Mouse (Mus musculus): ENCODE data around the gene Pdss2.

The Pdss2 gene

DNA sequence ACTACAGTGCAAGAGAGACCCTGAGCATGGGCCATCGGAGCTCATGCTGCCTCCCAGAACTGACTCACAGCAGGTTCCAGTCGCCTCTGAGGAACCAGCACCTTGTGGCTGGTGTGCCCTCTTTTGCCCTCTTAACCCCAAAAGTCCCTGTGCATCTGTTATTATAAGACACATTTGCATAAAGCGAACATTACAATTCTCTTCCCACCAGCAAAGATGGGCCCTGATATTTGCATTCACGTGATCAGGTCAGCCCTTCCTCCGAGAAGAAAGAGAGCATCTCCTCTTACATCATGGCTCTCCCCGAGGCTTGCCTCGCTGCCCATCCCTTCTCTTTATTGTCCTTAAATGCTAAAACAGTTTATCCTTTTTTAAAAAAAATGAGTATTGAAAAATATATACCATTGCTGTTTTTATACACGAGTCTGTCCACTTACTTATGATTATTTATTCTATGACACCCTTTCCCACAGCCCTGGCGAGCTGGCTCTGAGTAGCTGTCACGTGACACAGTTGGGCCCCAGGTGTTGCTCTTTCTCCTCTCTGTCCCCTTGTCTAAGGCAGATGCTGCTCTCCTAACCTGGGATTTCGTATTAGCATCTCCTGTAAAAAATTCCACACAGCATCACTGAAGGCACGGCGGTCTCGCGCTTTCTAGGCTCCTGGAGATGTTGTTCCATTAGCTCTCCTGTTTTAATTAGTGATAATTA is 200.9 kb downstream of the Pdss2 start:
- DNase-seq (ENCODE audit: inconsistent age in 2 of 2, low spot score in 1 of 2): no peak

DNA sequence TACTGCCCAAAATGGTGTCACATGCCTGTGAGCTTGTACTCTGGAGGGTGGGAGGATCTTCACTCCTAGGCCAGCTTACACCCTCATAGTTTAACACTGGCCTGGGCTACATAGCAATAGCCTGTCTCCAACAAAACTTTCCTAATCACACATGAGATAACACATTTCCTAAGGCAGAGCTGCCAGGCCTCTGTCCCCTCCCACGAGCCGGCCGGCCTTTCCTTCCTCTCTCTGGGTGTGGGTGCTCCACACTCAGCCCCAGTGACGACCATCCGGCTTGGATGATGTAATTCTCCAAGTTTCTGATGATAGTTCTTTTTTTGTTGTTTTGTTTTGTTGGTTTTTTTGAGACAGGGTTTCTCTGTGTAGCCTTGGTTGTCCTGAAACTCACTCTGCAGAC is 203.3 kb downstream of the Pdss2 start:
- DNase-seq (ENCODE audit: inconsistent age in 2 of 2, low spot score in 1 of 2): no peak

DNA sequence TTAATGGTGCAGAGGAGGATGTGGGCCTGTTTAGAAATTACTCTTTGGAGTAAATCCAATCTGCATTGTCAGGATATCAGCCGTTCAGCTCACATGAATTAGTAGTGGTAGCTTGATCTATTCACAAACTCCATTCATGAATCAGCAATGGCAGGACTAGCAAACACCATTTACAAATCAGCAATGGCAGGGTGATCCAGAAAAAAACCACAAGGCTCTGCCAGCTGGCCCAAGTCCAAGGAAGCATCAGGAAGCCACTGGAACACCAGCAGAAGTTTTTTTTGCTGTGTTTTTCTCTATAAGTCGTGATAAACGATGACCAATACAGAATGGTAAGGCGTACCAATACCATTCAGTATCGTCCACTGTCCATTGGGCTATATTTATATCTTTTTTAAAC is 209.3 kb downstream of the Pdss2 start:
- DNase-seq (ENCODE audit: inconsistent age in 2 of 2, low spot score in 1 of 2): no peak

DNA sequence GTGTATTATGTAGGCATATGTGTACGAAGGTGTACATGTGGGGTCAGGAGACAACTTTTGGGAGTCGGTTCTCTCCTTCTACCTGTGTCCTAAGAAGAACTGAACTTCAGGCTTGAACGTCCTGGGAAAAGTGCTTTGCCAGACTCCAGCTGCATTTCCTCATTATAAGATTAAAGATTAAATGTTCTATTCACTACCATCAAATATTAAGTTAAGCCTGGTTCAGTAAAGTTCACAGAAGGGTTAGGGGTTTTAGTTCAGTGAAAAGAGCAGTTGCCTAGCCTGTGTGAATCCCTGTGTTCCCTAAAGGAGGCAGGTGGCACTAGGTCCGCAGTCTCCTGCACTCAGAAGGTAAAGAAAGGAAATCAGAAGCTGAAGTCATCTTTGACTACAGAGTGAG is 213.0 kb downstream of the Pdss2 start:
- no peak for DNase-seq (ENCODE audit: inconsistent age in 2 of 2, low spot score in 1 of 2)

DNA sequence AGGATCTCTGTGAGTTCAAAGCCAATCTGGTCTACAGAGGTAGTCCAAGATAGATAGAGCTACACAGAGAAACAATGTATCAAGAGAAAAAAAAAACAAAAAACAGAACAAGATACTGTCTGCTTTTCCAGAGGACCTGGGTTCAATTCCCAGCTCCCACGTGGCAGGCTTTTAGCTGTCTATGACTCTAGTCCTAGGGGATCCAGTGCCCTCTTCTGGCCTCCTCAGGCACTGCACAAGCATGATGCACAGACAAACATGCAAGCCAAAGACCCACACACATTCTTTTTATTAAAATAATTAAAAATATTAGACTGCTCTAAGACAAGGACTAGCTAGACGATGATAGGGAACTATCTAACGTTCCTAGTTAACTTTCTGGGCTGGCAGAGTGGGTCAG is 214.5 kb downstream of the Pdss2 start:
- no peak for DNase-seq (ENCODE audit: inconsistent age in 2 of 2, low spot score in 1 of 2)

DNA sequence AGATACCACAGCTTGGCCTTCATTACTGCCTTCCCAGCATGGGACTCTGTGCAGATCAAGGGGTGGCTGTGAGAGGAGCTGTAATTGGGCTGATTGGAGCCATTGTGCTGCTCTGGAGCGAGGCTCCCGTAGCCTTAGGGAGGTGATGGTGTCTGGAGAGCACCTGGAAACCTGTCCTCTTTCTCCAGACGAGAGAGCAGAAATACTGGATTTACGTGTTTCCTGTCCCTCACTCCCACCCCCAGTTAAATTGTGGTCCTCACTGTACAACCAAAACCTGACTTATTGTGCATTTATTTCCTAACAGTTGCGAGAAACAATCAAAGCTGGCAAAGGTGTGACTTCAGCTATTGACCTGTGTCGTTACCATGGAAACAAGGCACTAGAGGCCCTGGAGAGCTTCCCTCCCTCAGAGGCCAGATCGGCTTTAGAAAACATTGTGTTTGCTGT is 218.2 kb downstream of the Pdss2 start:
- DNase-seq (ENCODE audit: inconsistent age in 2 of 2, low spot score in 1 of 2): peak in 1 of 2 experiments; percentile 30

DNA sequence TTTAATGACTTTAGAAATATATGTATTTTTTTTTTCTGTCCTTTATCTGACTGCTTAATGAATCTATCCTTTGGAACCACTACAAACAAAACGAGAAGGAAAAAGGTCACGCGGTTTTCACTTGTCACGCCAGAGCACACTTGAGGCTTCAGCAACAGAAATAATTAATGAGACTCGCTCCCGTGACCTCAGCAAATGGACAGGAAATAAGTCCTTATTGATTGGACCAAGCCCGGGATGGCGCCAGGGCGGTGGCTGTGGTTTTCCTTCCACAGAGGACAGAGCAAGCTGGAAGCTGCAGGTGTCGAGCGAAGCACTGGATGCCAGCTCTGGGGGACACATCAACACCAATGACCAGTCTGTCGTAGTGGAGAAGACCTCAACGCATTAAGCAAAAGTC is 218.8 kb downstream of the Pdss2 start:
- peak; percentile 5 to 29 for DNase-seq (ENCODE audit: inconsistent age in 2 of 2, low spot score in 1 of 2)

DNA sequence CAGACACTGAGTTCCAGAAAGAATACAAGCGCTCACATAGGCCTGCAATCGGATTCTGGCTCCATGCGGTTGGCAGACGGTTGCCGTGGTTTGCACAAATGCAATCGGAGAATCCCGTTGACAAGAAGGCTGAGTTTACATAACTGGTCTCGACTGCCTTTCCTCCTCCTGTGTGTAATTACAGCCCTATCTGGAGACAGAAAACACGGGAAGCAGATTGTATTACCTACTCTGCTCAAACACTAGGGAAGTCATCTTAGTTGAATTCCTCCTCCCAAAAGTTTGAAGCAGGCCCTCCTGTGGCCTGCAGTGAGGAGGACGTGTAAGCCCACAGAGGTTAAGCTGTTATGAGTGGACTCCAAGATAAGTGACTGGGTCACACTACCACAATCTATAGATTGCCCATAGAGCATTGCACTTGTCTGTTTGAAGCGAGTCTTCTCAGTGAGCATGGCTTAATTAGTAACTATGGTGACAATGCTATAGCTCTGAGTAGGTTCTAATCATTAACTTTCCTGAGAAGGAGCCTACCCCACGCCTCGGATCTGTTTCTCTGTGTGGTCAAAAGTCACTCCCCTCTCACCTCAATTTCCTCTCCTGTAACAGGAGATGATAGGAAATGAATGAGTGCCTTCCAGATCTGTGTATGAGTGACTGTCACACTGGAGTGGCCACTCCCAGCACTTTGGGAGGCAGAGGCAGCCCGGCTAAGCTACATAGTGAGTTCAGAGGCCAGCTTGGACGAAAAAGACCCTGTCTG is 219.9 kb downstream of the Pdss2 start:
- no peak for DNase-seq (ENCODE audit: inconsistent age in 2 of 2, low spot score in 1 of 2)

DNA sequence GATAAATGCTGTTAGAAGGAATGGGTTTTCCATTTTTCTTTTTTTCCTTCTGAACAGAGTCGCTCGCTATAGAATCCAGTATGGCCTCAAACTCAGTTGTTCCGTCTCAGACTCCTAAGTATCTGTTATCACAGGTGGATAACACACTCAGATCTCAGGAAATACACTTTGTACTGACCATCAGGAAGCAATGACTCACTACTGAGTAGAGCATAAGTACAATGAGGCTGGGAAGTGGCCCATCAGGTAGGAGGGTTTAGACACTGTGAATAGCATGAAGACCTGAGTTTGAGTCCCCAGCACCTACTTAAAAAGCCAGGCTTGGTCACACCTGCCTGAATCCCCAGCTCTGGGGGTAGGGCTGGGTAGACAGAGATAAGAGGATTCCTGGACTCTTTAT is 227.4 kb downstream of the Pdss2 start:
- no peak for DNase-seq (ENCODE audit: inconsistent age in 2 of 2, low spot score in 1 of 2)

DNA sequence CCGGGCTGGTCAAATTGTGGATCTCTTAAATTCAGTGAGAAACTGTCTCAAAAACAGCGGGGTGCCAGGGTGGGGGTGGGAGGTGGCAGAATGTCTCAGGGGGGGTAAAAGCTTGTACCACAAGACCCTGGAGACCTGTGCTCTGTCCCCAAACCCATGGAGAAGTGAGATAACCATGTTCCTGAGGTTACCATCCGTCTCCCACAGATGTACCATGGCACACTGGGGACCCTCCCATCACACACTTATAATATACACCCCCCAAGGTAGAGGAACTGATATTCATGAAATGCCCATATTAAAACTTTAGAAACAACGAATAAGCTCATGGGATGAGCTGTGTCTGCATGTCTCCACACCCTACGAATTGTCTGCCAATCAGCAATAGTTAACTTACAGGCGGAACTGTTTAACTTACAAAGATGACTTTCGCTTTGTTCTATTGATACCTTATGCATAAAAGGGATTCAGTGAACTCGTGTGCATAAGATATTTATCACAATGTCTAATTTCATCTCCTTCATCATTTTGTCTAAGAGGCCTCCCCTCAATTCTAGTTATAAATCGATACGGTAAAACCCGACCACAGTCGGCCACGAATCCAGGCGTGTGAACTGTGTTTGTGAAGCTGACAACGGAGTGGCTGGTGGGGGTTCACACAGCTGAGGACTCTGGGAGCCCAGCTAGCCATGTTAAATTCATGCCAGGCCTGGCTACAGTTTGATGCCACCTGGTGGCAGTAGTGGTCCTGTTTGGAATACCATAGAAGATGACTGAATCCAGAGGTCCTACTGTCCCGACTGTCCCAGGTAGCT is 230.8 kb downstream of the Pdss2 start:
- peak; percentile 62 to 89 for DNase-seq (ENCODE audit: inconsistent age in 2 of 2, low spot score in 1 of 2)

DNA sequence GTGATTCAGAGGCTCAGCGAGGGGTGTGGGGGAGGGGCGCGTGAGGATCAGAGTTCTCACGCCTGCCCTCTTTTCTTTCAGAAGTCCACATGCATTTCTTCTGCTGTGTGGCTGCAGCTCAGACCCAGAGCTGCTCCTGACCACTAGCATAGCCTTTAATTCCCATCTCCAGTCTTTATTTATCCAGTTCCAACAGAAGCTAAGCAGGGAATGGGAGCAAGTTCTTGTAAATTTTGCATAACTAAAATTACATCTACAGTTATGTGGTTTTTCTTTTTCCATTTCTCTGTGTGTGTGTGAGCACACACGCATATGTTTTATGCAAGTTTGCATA is 231.3 kb downstream of the Pdss2 start:
- DNase-seq (ENCODE audit: inconsistent age in 2 of 2, low spot score in 1 of 2): no peak

DNA sequence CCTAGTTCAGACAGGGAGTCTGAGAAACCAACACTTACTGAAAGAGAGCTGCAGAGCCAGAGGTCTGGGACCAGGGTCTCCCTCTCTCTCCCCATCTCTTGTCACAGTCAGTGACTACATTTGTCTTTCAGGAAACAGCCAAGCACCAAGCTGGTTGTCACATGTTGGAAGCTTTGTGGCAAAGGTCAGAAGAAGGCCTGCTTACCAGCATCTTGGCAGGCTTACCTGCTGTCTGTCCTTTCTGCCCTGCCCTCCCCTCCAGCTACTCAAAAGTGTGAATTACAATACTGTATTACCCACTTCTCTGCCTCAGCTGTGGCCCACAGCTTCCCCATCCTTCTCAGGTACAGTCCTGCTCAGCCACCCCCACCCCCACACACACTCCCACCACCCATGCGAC is 232.9 kb downstream of the Pdss2 start:
- no peak for DNase-seq (ENCODE audit: inconsistent age in 2 of 2, low spot score in 1 of 2)

DNA sequence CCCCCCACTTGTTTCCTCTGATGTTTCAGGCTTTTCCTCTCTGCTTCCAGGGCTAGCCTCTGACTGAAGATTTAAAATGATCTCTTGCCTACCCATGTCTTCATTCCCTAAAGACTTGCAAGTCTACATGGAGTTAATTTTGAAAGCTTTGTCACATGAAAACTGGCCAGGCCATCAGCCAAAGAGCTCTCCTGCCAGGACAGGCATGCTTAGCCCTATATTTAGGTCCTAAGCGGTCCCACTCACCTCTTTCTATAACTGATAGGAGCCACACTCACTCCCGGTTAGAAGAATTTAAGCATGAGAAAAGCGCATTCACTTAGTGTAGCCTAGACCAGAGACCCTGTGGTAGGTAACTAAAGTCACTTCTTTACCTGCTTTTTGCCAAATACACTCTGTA is 233.4 kb downstream of the Pdss2 start:
- no peak for DNase-seq (ENCODE audit: inconsistent age in 2 of 2, low spot score in 1 of 2)

DNA sequence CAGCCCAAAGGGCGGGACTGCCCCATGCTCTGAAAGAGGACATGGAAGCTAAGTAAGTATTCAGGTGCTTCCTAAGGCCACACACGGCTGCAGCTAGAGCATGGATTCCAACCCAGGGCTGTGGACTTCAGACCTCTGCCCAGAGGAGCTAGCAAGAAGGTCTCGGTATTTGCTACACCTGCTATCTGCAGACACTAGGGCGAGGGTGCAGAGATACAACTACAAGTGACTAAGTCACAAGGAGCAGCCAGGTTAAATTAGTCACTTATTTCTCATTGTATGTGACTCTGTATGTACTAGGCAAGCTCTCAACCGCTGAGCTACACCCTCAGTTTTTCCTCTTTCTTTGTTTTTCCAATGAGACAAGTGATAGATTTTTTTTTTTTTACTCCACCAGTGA is 241.5 kb downstream of the Pdss2 start:
- DNase-seq (ENCODE audit: inconsistent age in 2 of 2, low spot score in 1 of 2): no peak

DNA sequence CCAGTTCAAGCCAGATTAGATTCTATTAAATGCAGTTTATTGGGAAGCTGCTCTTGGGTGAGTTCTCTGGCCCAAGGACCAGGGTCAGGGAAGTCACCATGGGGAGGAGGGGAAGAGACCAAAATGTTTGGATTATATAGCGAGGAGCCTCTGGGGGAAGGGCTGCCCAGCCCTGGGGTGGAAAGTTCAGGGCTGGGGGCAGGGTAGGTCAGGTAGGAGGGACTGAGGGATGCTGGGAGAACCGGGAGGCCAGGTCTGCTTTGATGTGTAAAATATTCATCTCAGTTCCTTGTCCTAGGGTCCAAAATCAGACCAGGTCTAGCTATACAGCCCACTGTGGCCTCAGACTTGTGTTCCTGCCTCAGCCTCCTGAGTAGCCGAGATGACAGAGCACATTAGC is 241.9 kb downstream of the Pdss2 start:
- DNase-seq (ENCODE audit: inconsistent age in 2 of 2, low spot score in 1 of 2): no peak

DNA sequence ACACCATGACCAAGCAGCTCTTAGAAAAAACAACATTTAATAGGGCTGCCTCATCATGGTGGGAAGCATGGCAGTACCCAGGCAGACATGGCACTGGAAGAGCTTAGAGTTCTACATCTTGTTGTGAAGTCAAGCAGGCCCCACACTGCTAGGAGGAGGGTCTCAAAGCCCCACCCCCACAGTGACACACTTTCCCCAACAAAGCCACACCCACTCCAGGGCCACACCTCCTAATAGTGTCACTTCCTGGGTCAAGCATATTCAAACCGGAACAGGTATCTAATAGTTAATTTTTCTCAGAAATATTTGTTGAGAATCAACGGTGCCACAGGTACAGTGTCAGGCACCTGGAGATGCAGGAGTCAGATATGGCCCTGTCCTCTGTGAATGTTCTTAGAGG is 244.9 kb downstream of the Pdss2 start:
- no peak for DNase-seq (ENCODE audit: inconsistent age in 2 of 2, low spot score in 1 of 2)

DNA sequence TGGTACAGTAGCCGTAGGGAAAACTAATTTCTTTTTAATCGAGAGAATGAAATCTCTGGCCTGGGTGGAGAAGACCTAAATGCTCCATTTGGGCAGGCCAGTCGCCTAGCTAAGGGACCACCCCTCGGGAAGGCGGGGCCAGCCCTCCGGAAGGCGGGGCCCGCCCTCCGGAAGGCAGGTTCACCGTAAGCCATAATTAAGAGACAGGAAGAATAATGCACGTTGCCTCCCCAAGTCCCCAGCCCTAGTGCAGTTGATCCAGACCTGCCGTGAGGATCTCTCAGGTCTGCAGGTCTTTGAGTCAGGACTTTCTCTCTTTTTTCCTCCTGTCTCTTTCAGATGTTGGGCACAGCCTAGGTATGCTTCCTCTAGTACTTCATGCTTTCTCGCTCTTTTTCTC is 246.4 kb downstream of the Pdss2 start:
- DNase-seq (ENCODE audit: inconsistent age in 2 of 2, low spot score in 1 of 2): no peak

DNA sequence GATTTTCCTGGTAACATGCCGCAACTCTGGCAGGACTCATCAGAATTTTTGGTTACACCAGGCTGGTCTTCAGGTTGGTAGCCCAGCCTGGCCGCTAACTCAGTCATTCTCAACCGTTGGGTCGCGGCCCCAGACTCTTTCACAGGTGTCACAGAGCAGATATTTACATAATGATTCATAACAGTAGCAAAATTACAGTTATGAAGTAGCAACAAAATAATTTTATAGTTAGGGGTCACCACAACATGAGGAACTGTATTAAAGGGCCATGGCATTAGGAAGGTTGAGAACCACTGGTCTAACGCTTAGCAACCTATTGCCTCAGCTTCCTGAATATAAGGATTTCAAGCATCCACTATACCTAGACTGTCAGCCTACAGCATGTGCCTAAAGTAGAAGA is 247.0 kb downstream of the Pdss2 start:
- no peak for DNase-seq (ENCODE audit: inconsistent age in 2 of 2, low spot score in 1 of 2)

DNA sequence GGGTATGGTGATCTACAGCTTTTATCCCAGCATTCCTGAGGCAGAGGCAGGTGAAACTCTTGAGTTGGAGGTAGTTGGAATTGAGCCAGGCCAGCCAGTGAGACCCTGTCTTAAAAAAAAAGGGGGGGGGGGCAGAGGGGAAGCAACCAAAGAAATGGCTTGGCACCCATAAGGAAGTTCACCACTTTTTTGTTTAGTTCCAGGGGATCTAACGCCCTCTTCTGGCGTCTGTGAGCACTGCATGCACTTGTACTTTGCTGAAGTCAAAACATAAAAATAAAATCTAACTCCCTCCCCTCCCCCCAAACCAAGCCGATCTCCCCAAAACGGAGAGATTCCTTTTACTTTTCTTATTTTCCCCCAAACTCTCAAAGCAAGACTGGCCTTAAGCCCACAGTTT is 254.1 kb downstream of the Pdss2 start:
- peak in 1 of 2 experiments; percentile 59 for DNase-seq (ENCODE audit: inconsistent age in 2 of 2, low spot score in 1 of 2)

DNA sequence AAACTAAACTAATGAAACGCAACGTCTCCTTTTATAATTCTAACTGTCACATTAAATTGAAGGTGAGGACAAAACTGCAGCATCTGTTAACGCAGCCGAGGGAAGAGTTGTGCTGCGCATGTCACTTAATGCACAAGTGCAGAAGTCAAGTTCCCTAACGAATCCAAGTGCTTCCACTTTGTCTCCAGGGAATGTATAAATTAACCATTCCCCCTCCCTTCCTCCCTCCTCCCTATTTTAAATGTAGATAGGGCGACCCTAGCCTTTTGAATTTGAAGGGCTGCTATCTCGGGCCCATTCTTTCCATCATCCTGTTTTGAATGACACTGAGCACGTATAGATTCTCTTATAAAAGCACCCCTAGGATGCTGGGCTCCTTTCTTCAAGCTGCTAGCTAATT is 256.2 kb downstream of the Pdss2 start:
- no peak for DNase-seq (ENCODE audit: inconsistent age in 2 of 2, low spot score in 1 of 2)

DNA sequence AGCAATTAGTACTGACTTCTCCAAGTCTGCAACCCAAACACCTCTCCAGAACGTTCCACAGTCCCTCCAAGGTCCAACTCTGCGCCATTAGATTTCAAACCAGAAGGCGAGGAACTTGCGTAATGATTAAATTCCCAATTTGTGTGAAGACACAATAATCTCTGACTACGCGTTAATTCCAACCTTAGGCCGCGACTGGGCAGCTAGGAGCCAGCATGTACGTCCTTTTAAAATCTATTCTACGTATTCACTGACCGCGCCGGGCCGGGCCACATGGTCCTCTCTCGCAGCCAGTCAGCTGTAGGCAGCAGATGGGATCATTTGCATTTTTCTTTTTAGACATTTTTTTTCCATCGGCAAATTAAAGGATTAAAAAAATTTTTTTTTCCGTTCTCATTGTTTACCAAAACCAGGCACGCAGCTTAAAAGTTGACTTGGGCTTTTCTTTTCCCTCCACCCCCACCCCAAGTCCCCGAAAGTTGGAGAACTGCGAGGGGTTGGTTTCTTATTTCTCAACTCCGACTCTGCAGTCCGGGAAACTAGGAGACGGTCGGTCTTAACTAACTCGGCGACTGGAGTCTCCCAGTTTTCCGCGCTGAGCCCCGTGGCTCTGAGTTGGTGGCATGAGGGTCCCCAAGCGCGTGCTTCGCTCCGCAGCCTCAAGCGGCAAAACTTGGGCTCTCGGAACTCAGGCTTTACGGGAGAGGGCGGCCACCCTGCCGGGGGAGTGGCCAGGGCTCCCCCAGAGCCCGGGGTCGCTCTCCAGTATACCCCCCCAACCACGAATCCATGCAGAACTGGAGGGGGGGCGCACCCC is 256.8 kb downstream of the Pdss2 start:
- peak; percentile 75 to 87 for DNase-seq (ENCODE audit: inconsistent age in 2 of 2, low spot score in 1 of 2)
